Mouse (Mus musculus) fibroblast of lung, adult 2 months (primary cell): ENCODE data around the gene Dennd4b.
"Not testable (repeated sequence)": the region's sequence is repeated elsewhere in the genome, so short reads cannot be mapped to it uniquely, and the experiment has no call there.

Experiments used
- DNase-seq: peaks from one replicate; pipeline ENCODE4 v3.0.0-alpha.2; 2011; ENCODE audit warnings: low read depth

Gene Dennd4b

DNA sequence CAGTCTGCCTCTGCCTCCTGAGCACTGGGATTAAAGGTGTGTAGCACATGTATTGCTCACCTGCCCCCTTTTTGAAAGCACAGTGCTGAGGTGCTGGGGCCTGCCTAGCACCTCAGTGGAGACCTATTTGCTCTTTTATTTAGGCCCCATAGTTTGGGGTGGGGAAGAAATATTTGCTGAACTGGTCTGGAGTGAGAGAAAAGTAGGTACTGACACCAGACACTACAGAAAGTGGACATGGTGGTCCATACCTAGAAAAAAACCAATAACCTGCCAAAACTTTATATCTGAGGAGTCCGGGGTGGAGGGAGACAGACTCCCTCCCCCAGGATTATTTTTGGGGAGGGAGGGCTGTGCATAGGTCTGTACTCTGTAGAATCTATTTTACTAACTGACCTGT is 11.8 kb upstream of the Dennd4b start:
- not testable (repeated sequence) for DNase-seq

- peak; percentile 94 for DNase-seq
Measured at GRCm38 (mm10) chr3:90253653-90254418, 11.1 kb upstream of the Dennd4b start, which contains the start of gene Crtc2. Gene Crtc2 (plus strand): TSS chr3:90254163.

- no peak for DNase-seq
Measured at GRCm38 (mm10) chr3:90254419-90255193, 10.4 kb upstream of the Dennd4b start.

GRCm38 (mm10) chr3:90255194-90255565 is 9.8 kb upstream of the Dennd4b start:
- no peak for DNase-seq

DNA sequence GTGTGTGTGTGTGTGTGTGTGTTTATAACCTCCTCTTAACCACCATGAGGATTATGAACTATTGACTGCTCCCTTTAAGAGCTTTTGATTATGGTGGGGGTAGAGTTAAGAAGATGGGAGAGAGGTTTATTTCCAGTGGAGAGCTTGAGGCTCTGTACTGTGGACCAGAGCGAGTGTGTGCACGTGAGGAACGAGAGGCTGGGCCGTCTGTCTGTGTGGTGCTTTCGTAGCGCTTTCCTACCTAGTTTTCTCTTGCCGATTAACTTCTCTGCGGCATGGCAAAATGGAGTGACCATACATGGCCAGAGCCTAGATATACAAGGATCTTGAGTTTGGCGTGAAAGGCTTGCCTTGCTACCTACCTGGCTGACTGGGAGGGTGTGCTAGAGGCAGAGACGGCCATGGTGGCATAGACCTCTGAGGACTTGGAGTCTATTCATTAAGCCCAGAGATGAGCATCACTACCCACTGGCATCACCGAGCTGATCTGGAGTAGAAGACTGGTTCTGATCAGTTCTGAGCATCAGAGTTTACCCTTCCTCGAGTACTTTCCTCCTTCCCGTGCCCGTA is 9.1 kb upstream of the Dennd4b start:
- no peak for DNase-seq

DNA sequence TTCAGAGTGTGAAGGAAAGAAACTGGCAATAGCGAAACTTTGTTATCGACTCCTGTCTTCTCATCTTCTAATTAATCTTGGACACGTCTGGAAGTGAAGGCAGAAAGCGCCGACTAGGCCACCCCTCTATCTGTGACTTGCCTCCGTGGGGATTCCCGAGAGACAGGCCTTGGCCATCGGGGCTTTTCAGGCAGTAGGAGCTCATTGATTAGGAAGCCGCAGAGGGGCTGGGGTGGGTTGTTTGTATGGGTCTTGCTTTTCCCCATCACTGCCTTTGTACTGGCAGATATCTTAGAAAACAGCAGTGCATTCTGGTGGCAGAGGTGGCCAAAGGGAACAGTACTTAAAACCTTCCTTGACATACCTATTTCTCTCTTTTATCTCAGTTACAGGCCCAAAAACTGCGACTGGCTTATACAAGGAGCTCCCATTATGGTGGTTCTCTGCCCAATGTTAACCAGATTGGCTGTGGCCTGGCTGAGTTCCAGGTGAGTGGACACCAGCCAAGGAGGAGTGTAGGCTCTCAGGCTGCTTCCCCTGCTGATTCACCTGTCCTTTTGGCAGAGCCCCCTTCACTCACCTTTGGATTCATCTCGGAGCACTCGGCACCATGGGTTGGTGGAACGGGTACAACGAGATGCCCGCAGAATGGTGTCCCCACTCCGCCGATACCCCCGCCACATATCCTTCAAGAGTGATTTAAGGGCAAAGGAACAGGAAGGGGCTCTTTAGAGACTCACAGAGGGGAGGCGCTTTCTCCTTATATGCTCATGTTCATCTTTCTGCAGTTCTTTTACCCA is 8.1 kb upstream of the Dennd4b start:
- no peak for DNase-seq

DNA sequence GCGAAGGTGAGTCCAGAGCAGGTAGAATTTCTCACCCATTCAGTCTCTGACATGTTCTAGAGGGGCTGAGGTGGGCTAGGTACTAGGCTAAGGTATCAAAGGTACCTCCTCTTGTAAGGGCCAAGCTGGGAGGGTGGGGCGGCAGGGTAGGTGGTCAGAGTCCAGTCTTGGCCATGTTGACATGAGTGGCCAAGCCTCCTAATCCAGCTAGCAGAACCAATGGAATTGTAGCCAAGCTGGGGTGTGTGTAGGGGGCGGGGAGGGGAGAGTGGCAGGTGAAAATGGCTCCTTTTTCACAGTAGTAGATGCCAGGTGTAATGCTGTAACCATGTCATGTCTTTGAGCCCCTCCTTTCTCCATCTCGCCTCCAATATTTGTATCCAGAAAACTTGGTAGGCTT is 6.5 kb upstream of the Dennd4b start:
- DNase-seq = no peak

DNA sequence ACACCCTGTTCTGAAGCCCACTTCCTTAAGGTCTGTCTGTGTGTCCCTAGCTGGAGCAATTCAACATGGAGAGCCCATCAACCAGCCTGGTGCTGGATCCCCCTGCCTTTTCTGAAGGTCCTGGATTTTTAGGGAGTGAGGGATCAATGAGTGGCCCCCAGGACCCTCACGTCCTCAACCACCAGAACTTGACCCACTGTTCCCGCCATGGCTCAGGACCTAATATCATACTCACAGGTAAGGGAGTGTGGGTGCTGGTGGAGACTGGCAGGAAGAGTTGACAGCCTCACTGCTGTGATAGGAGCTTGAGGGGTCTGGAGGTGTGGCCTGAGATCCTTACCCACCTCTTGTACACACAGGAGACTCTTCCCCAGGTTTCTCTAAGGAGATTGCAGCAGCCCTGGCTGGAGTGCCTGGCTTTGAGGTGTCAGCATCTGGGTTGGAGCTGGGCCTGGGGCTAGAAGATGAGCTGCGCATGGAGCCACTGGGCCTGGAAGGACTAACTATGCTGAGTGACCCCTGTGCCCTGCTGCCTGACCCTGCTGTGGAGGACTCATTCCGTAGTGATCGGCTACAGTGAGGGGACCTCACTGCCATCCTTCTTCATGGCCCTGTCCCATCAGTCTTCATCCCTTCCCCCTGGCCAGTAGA is 1.7 kb upstream of the Dennd4b start:
- no peak for DNase-seq

DNA sequence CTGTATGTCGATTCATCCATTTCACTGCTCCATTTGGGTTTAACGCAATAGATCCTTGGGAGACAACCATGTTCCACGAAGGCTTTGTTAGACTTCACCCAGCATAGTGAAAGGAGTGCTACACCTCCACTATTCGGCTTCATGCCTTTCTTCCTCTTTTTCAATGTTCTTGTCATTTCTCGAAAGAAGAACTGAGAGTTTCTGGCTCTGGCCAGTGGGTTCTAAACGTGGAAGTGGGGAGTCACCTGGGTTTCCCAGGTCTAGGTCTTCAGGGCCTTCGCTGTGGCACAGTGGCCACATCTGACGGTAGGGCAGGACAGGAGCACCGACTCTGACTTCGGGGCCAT is 325 bp upstream of the Dennd4b start:
- DNase-seq = no peak

DNA sequence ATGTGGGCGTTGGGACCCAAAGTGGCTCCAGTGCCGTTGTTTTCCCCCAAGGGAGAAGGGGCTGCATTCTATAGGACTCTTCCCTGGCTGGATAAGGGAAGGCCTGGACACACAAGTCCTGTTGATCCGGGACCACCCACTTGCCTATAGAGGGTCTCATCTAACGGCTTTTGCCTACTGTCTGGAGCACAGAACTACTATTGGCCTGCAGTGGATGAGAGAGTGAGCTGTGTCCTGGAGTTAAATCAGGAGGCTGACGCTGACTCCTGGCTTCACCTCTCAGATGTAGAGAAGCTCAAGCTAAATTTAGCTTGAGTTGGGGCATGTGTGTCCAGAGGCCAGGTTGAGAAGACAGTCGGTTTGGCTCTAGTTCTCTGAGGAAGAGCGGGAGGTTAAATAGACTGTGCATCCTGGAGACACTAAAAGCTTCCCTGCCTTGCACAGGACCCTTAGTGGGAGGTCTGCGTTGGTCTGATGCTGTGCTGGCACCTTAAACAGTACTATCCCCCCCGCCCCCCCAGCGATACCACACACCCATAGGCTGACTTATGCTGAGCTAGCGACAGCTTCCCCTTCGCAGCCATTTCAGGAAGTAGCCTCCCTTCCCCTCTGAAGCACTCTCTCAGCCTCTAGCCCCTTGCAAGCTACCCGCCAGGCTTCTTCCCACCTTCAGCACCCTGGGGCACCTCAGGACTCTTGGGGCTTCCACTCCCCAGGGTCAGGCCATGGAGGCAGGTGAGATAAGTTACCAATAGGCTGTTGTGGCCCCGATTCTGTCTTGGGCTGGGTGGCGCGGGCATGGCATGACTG is 1.2 kb downstream of the Dennd4b start:
- DNase-seq = peak; percentile 15

GRCm38 (mm10) chr3:90266901-90267775 is 2.2 kb downstream of the Dennd4b start:
- DNase-seq = no peak

DNA sequence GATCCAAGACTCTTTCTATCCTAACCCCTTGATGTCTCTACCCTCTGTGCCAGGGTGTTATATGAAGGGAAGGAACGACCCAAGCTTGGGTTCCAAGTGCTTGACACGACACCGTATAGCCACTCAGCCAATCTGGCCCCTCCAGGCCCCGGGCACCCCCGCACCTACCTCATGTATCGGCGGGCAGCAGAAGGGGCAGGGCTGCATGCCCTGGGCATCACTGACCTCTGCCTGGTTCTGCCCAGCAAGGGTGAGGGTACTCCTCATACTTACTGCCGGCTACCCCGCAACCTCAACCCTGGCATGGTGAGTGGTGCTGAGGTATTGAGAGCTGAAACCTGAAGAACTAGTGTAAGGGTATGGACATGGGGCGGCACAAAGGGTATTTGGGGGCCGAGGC is 3.2 kb downstream of the Dennd4b start:
- no peak for DNase-seq

- DNase-seq = no peak
Measured at GRCm38 (mm10) chr3:90268971-90269370, 4.0 kb downstream of the Dennd4b start.

DNA sequence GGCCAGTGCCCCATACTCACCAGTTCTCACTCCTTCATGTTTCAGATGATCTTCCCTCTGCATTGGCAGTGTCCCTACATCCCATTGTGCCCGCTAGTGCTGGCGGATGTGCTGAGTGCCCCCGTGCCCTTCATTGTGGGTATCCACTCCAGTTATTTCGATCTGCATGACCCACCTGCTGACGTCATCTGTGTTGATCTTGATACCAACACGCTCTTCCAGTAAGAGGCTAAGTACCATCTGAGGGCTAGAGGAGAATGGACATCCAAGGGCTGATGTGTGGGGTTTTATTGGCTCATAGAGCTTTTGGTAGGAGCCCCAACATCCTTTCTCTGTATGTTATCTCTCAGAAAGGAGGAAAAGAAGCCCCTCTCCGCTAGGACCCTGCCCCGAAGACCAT is 5.8 kb downstream of the Dennd4b start:
- no peak for DNase-seq

- DNase-seq = no peak
Measured at GRCm38 (mm10) chr3:90272170-90272569, 7.2 kb downstream of the Dennd4b start.

- no peak for DNase-seq
Measured at GRCm38 (mm10) chr3:90273855-90274254, 8.9 kb downstream of the Dennd4b start.

DNA sequence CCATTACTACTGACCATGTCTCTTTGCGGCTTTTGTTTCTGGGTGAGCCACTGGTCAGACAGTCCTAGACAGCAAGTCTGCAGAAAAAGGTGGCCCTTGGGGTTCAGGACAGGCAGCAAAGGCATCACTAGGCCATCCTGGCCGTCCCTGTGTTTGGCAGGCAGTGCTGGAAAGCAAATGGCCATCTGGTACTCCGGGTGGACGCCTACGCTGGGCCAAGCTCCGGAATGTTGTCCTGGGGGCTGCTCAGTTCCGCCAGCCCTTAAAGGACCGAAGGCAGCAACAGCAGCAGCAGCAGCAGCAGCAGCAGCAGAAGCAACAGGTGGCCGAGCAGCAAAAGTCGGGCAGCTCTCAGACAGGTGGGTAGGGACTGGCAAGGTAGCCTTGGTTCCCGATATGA is 10.3 kb downstream of the Dennd4b start:
- no peak for DNase-seq

DNA sequence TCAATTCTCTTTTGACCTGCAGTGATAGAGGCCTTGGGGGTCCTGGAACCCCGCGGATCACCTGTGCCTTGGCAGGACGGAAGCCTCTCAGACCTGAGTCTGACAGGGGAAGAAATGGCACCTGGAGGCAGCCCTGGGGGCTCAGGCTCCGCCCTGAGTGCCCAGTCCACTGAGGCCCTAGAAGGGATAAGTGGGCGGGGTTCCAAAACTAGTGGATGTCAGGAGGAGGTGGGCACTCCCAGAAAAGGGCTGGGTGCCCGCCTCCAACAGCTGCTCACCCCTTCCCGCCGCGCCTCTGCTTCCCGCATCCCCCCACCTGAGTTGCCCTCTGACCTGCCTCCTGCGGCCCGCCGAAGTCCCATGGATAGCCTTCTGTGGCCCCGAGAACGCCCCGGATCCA is 11.9 kb downstream of the Dennd4b start:
- DNase-seq = no peak

GRCm38 (mm10) chr3:90277793-90278192 is 12.8 kb downstream of the Dennd4b start:
- DNase-seq = no peak

DNA sequence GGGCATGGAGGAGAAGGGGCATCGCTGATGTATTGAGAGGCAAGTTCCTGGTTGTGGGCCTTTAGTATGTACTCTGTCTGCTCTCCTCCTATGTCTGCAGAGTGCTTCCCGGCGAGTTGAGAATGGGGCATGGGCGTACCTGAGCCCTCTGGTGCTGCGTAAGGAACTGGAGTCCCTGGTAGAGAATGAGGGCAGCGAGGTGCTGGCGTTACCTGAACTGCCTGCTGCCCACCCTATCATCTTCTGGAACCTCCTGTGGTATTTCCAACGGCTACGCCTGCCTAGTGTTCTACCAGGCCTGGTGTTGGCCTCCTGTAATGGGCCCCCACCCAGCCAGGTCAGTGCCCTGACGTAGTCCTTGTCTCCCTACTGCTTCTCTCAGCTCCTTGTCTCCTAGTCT is 13.2 kb downstream of the Dennd4b start:
- DNase-seq = no peak
